Mouse (Mus musculus): ENCODE results near the gene Rab30. TPM values are rescaled to one million over a fixed set of nuclear protein-coding genes. Genes with fewer than 3 reads are reported as not detected.

Gene Rab30
- polyA plus RNA-seq, 1 experiment from 2014 or later, result 24.7 TPM

DNA sequence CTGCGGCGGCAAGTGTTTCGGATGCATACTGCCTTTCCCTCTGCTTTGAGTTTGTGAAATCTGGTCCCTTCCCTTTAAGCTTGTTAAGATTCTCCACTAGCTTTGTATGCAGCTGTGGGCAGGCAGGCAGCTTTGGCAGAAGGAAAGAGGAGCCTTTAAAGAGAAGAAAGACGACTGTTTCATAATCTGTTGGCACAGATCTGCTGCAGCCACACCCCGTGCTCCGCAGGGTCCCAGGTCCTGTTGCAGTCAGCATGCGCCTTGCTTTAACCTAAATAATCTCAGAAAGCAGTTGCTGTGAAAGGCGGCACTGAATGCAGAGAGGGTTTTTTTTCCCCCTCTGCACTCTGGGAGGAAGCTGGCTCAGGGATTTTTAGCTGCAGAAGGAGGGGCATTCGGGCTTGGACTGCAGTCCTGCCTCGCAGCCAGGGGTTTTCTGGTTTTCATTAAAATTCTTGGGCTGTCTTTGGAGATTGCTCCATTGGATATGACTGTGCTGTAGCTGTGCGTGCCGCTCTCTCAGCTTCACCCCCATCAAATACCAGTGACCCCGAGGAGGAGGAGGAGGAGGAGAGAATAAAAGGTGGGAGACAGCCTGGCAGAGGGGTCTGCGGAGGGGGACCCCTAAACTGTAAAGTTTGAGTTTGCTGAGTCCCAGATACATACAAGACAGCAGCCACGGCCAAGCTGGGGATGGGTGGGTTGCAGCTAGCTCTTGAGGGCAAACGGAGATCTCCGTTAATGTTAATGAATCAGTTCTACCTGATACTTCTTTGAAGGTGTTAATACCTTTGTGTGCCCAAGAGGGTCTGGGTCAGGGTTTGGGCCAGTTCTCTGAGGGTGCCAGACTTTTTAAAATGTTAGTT lies 35.9 kb downstream of the Rab30 start:
- Histone ChIP-seq H3K9me3 (ENCODE audit: control insufficient read depth, low read length) (no peaks in the 10 kb centered on the region), H3K27me3 (replicated peaks; ENCODE audit: control insufficient read depth, insufficient read depth, low read length) (no peaks in the 10 kb centered on the region), H3K36me3 (ENCODE audit: control insufficient read depth, insufficient read depth, low read length) (no peaks in the 10 kb centered on the region), H3K9ac (ENCODE audit: low read depth, low read length) (peak overlapping the region; percentile 39), H3K4me1 (ENCODE audit: control insufficient read depth, insufficient read depth, low read depth, low read length) (peaks cover 16% of the 10 kb centered on the region), H3K4me2 (ENCODE audit: low read length) (peak overlapping the region; percentile 58), H3K4me3 (ENCODE audit: low read length) (peak overlapping the region; percentile 31), H3K27ac (ENCODE audit: low read depth, low read length) (peak overlapping the region; percentile 84)
- 25% methylated on average over 17 of the region's 17 CpGs for WGBS
- ATAC-seq, result peak; percentile 80

DNA sequence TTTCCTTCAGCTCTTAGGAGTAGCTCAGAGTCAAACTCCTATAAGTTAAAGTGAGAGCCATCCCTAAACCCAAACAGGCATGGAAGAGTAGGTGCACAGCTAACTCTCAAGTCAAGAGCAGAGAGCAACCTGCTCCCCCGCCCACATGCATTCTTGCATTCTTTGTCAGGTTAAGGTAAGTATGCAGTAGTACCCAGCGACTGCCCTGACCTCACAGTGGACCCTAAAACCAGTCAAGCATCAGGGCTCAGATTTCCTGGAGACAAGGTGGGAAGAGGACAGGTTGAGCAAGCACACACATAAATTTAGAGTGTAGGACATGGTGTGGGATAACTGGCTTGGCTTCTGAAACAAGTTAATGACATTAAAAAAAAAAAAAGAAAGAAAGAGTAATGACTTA lies 37.7 kb downstream of the Rab30 start:
- Histone ChIP-seq H3K4me1 (ENCODE audit: control insufficient read depth, insufficient read depth, low read depth, low read length) (peaks cover 16% of the 10 kb centered on the region), H3K4me2 (ENCODE audit: low read length) (no peak overlapping the region), H3K27ac (ENCODE audit: low read depth, low read length) (no peak overlapping the region), H3K36me3 (ENCODE audit: control insufficient read depth, insufficient read depth, low read length) (no peaks in the 10 kb centered on the region), H3K9me3 (ENCODE audit: control insufficient read depth, low read length) (no peaks in the 10 kb centered on the region), H3K27me3 (replicated peaks; ENCODE audit: control insufficient read depth, insufficient read depth, low read length) (no peaks in the 10 kb centered on the region), H3K9ac (ENCODE audit: low read depth, low read length) (no peak overlapping the region), H3K4me3 (ENCODE audit: low read length) (no peak overlapping the region)
- ATAC-seq, result no peak
- 91% methylated on average over 2 of the region's 2 CpGs for whole genome bisulfite sequencing

DNA sequence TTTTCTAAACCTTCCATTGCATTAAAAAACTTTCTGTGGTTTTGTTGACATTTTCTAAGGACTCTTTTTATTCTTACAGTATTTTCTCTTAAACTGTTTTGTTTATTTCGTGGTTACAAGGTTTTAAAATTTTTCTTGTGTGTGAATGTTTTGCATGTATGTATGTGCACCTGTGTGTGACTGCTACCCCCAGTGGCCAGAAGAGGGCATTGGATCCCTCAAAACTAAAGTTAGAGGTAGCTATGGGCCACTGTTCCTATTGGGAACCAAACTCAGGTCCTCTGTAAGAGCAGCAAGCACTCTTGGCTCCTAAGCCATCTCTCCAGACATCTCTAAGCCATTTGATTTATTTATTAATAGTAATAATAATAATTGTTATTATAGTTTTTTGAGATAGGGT lies 40.0 kb downstream of the Rab30 start:
- Histone ChIP-seq H3K4me3 (ENCODE audit: low read length) (no peak overlapping the region), H3K27me3 (replicated peaks; ENCODE audit: control insufficient read depth, insufficient read depth, low read length) (no peaks in the 10 kb centered on the region), H3K9me3 (ENCODE audit: control insufficient read depth, low read length) (no peaks in the 10 kb centered on the region), H3K4me2 (ENCODE audit: low read length) (no peak overlapping the region), H3K27ac (ENCODE audit: low read depth, low read length) (no peak overlapping the region), H3K36me3 (ENCODE audit: control insufficient read depth, insufficient read depth, low read length) (no peaks in the 10 kb centered on the region), H3K4me1 (ENCODE audit: control insufficient read depth, insufficient read depth, low read depth, low read length) (peaks cover 16% of the 10 kb centered on the region), H3K9ac (ENCODE audit: low read depth, low read length) (no peak overlapping the region)
- 92% methylated on average over 1 of the region's 1 CpGs for WGBS
- ATAC-seq, result no peak

DNA sequence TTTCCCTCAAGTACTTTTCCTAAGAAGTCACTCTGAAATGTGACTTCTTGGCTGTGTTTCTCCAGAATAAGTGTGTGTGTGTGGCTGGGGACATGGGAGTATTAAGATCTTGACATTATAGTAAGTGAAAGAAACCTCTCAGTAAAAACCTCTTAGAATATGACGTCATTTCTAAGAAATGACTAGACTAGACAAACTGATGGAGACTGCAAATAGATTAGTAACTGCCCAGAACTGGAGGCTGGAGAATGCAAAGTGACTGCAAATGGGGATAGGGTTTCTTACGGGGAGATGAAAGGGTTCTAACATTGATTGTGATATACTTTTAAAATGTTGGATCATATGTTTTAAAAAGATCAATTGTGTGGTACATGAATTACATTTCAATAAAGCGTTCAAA lies 40.5 kb downstream of the Rab30 start:
- H3K27ac ChIP-seq (ENCODE audit: low read depth, low read length), result no peak overlapping the region
- WGBS, result 80% methylated on average over 3 of the region's 3 CpGs
- peaks cover 11% of the 10 kb centered on the region for H3K4me1 ChIP-seq (ENCODE audit: control insufficient read depth, insufficient read depth, low read depth, low read length)
- H3K36me3 ChIP-seq (ENCODE audit: control insufficient read depth, insufficient read depth, low read length), result no peaks in the 10 kb centered on the region
- ATAC-seq, result no peak
- H3K9ac ChIP-seq (ENCODE audit: low read depth, low read length), result no peak overlapping the region
- H3K27me3 ChIP-seq (replicated peaks; ENCODE audit: control insufficient read depth, insufficient read depth, low read length), result no peaks in the 10 kb centered on the region
- no peak overlapping the region for H3K4me3 ChIP-seq (ENCODE audit: low read length)
- H3K9me3 ChIP-seq (ENCODE audit: control insufficient read depth, low read length), result no peaks in the 10 kb centered on the region
- H3K4me2 ChIP-seq (ENCODE audit: low read length), result no peak overlapping the region

DNA sequence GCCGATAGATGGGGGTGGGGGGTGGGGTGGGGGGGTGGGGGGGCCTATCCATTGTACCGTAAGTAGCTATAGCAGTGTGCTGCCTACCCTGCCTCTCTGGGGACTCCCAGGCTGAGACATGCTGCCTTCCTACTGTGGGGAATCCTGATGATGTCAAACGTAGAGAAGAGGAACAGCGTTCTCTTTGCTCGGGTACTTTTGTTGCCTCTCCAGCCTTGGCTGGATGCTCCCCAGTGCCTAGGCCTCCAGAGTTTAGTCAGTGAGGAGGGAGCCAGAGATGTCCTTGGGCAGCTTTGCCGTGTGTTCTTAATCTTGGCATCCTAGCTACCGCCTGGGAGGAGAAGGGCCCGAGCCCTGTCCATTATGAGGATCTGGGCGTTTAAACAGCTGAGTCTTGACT lies 41.1 kb downstream of the Rab30 start:
- H3K4me3 ChIP-seq (ENCODE audit: low read length), result no peak overlapping the region
- H3K27ac ChIP-seq (ENCODE audit: low read depth, low read length), result peak overlapping the region; percentile 8; the same call in 1 of the 2 replicates
- no peaks in the 10 kb centered on the region for H3K9me3 ChIP-seq (ENCODE audit: control insufficient read depth, low read length)
- H3K4me1 ChIP-seq (ENCODE audit: control insufficient read depth, insufficient read depth, low read depth, low read length), result peaks cover 6% of the 10 kb centered on the region
- H3K4me2 ChIP-seq (ENCODE audit: low read length), result no peak overlapping the region
- 73% methylated on average over 9 of the region's 9 CpGs for WGBS
- H3K27me3 ChIP-seq (replicated peaks; ENCODE audit: control insufficient read depth, insufficient read depth, low read length), result no peaks in the 10 kb centered on the region
- H3K36me3 ChIP-seq (ENCODE audit: control insufficient read depth, insufficient read depth, low read length), result no peaks in the 10 kb centered on the region
- ATAC-seq, result peak; percentile 67; the same call in 1 of the 2 replicates
- H3K9ac ChIP-seq (ENCODE audit: low read depth, low read length), result no peak overlapping the region

DNA sequence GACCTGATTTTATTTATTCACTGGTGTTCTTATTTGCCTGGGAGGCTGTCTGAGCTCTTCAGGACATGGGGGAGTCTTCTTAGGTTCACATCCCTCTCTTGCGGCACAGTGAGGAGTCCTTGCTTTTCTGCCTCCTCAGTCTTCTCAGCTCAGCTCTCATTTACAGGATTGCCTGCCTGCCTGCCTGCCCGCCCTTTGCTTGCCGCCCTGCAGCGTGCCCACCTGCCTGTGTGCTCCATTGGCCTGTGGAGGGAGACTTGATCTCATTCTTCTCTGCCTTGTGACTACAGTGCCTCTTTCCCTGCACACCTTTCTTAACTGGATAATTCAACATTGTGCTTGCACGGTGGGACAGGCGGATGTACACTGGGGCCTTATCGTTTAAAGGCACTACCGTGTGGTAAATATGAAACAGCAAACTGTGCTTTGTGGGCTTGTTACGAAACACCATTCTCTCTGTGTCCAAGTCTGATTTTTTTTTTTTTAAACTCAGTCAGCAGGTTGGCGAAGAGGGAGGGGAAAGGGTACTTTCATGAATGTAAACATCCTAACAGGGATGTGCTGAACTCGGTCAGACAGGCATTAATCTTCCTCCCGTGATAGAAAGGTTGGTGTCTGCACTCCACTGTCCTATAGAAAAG lies 41.9 kb downstream of the Rab30 start:
- WGBS, result 65% methylated on average over 12 of the region's 12 CpGs
- Histone ChIP-seq H3K27ac (ENCODE audit: low read depth, low read length) (peak overlapping the region; percentile 34; the same call in 1 of the 2 replicates), H3K4me1 (ENCODE audit: control insufficient read depth, insufficient read depth, low read depth, low read length) (no peaks in the 10 kb centered on the region; the same call in 1 of the 2 replicates), H3K27me3 (replicated peaks; ENCODE audit: control insufficient read depth, insufficient read depth, low read length) (no peaks in the 10 kb centered on the region), H3K4me3 (ENCODE audit: low read length) (no peak overlapping the region), H3K36me3 (ENCODE audit: control insufficient read depth, insufficient read depth, low read length) (no peaks in the 10 kb centered on the region), H3K4me2 (ENCODE audit: low read length) (no peak overlapping the region), H3K9ac (ENCODE audit: low read depth, low read length) (no peak overlapping the region), H3K9me3 (ENCODE audit: control insufficient read depth, low read length) (no peaks in the 10 kb centered on the region)
- ATAC-seq, result 0 out of 2 replicates have a peak, but pooled peaks have one; percentile 34

DNA sequence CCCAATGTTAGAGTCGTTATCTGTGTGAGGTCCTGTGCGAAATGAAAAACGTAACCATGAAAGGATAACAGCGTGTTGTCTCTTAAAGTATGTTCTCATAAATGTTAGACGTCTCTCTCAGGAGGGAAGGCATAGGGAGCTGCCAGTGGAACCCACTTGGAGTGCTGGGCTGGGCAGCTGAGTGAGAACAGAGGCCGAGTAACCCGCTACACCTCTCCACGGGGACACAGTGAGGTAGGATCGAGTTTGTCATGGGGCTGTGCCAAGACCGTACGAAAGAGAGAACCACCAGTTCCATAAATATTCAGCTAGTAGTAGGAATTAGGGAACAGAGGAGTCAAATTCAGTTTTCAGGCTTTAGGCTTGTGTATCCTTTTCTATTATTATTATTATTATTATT lies 42.5 kb downstream of the Rab30 start:
- no peak for ATAC-seq
- Histone ChIP-seq H3K9me3 (ENCODE audit: control insufficient read depth, low read length) (no peaks in the 10 kb centered on the region), H3K27ac (ENCODE audit: low read depth, low read length) (no peak overlapping the region), H3K4me3 (ENCODE audit: low read length) (no peak overlapping the region), H3K27me3 (replicated peaks; ENCODE audit: control insufficient read depth, insufficient read depth, low read length) (no peaks in the 10 kb centered on the region), H3K36me3 (ENCODE audit: control insufficient read depth, insufficient read depth, low read length) (no peaks in the 10 kb centered on the region), H3K9ac (ENCODE audit: low read depth, low read length) (no peak overlapping the region), H3K4me2 (ENCODE audit: low read length) (no peak overlapping the region), H3K4me1 (ENCODE audit: control insufficient read depth, insufficient read depth, low read depth, low read length) (no peaks in the 10 kb centered on the region; the same call in 1 of the 2 replicates)
- WGBS, result 72% methylated on average over 11 of the region's 11 CpGs

DNA sequence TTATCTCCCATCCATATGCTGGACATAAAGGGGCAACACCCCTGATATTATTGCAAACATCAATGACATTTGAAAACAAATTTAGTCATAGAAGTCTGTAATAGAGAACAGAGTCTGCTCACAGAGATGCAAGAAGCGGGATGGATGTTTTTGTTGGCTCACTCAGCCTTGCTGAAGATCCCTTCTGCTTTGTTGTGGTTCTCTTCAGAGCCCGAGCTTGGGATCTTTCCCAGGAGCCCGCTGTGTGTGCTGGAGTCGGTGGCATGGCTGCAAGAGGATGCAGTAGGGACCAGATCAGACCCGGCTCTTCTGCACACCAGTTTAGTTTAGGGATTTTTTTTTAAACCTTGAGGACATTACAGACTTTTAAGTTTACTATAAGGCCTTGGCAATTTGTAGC lies 54.3 kb downstream of the Rab30 start:
- no peaks in the 10 kb centered on the region for H3K9me3 ChIP-seq (ENCODE audit: control insufficient read depth, low read length)
- no peak overlapping the region for H3K9ac ChIP-seq (ENCODE audit: low read depth, low read length)
- no peak overlapping the region for H3K27ac ChIP-seq (ENCODE audit: low read depth, low read length)
- no peaks in the 10 kb centered on the region for H3K27me3 ChIP-seq (replicated peaks; ENCODE audit: control insufficient read depth, insufficient read depth, low read length)
- no peak overlapping the region for H3K4me3 ChIP-seq (ENCODE audit: low read length)
- no peak overlapping the region for H3K4me2 ChIP-seq (ENCODE audit: low read length)
- 79% methylated on average over 5 of the region's 5 CpGs for WGBS
- no peaks in the 10 kb centered on the region for H3K36me3 ChIP-seq (ENCODE audit: control insufficient read depth, insufficient read depth, low read length)
- ATAC-seq, result no peak
- peaks cover 2% of the 10 kb centered on the region; the same call in 1 of the 2 replicates for H3K4me1 ChIP-seq (ENCODE audit: control insufficient read depth, insufficient read depth, low read depth, low read length)

DNA sequence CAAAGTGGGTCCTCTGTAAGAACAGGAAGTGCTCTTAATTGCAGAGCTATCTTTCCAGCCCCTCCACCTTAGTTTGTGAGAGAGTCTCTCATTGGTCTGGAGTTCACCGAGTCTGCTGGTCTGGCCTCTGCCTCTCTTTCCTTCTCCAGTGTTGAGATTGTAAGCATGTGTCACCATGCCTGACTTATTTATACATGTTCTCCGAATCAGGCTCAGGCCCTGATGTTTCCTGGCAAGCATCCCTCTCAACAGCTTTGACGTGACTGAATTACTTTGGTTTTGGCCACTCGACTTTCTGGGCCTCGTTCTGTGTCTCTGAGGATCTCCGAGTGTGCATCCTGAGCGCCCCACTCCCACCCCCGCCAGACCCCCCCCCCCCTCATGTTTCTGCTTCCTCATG lies 55.4 kb downstream of the Rab30 start:
- peaks cover 2% of the 10 kb centered on the region; the same call in 1 of the 2 replicates for H3K4me1 ChIP-seq (ENCODE audit: control insufficient read depth, insufficient read depth, low read depth, low read length)
- 79% methylated on average over 8 of the region's 8 CpGs for WGBS

More for the DNA sequence above, 55.4 kb downstream of the Rab30 start:
- Histone ChIP-seq H3K9me3 (ENCODE audit: control insufficient read depth, low read length) (no peaks in the 10 kb centered on the region), H3K4me2 (ENCODE audit: low read length) (no peak overlapping the region), H3K4me3 (ENCODE audit: low read length) (no peak overlapping the region), H3K9ac (ENCODE audit: low read depth, low read length) (no peak overlapping the region), H3K27ac (ENCODE audit: low read depth, low read length) (no peak overlapping the region), H3K36me3 (ENCODE audit: control insufficient read depth, insufficient read depth, low read length) (no peaks in the 10 kb centered on the region), H3K27me3 (replicated peaks; ENCODE audit: control insufficient read depth, insufficient read depth, low read length) (no peaks in the 10 kb centered on the region)
- no peak; the same call in 1 of the 2 replicates for ATAC-seq

Data from hindbrain, embryonic 16.5 days (tissue).